Mouse (Mus musculus) C2C12 (cell line): ENCODE measurements at regions not wholly inside any gene's neighbourhood (a gene's known extent, or its start where the extent isn't known, plus 50 kb on each side); places are given as distances from the start of the nearest gene placed in this dataset.

Source experiments
- H3K27me3 ChIP-seq: one replicate; pipeline ENCODE4 v1.6.1; 2011; ENCODE audit not compliant: control insufficient read depth, insufficient read depth, insufficient read length
- H3K36me3 ChIP-seq: one replicate; pipeline ENCODE4 v1.6.1; 2011; ENCODE audit not compliant: control insufficient read depth, insufficient read depth
- H3K4me3 ChIP-seq: one replicate; pipeline ENCODE4 v1.5.1; 2011; ENCODE audit warnings: mild to moderate bottlenecking, control low read depth; ENCODE audit not compliant: poor library complexity, insufficient read depth, severe bottlenecking
- H3K79me2 ChIP-seq: one replicate; pipeline ENCODE4 v1.6.1; 2011; ENCODE audit not compliant: control insufficient read depth, insufficient read depth
- H3K79me3 ChIP-seq: one replicate; pipeline ENCODE4 v1.6.1; 2011; ENCODE audit warnings: low read depth, control low read depth
- H3ac ChIP-seq: one replicate; pipeline ENCODE3; 2011; ENCODE audit warnings: low read depth; ENCODE audit not compliant: control insufficient read depth, insufficient read length
- CEBPB ChIP-seq: IDR thresholded peaks from one replicate; pipeline ENCODE4 v1.6.1; 2011; ENCODE audit warnings: low read depth, mild to moderate bottlenecking, control low read depth, moderate library complexity
- CTCF ChIP-seq: IDR thresholded peaks from one replicate; pipeline ENCODE4 v1.5.1; 2011; ENCODE audit not compliant: control insufficient read depth, insufficient read depth, insufficient read length
- FOSL1 ChIP-seq: IDR thresholded peaks from one replicate; pipeline ENCODE4 v1.8.0; 2011; ENCODE audit warnings: mild to moderate bottlenecking, low read length; ENCODE audit not compliant: poor library complexity, insufficient read depth, severe bottlenecking
- MAX ChIP-seq: IDR thresholded peaks from one replicate; pipeline ENCODE4 v1.6.1; 2011; ENCODE audit warnings: mild to moderate bottlenecking, control low read depth
- MYOD1 ChIP-seq: IDR thresholded peaks from one replicate; pipeline ENCODE4 v1.6.1; 2011; ENCODE audit warnings: low read depth; ENCODE audit not compliant: control insufficient read depth, insufficient read length
- MYOG ChIP-seq: IDR thresholded peaks from one replicate; pipeline ENCODE4 v1.6.1; 2011; ENCODE audit not compliant: control insufficient read depth, insufficient read length; ENCODE audit errors: extremely low read depth
- USF1 ChIP-seq: IDR thresholded peaks from one replicate; pipeline ENCODE4 v1.6.1; 2011; ENCODE audit warnings: low read depth, mild to moderate bottlenecking, control low read depth, moderate library complexity

DNA sequence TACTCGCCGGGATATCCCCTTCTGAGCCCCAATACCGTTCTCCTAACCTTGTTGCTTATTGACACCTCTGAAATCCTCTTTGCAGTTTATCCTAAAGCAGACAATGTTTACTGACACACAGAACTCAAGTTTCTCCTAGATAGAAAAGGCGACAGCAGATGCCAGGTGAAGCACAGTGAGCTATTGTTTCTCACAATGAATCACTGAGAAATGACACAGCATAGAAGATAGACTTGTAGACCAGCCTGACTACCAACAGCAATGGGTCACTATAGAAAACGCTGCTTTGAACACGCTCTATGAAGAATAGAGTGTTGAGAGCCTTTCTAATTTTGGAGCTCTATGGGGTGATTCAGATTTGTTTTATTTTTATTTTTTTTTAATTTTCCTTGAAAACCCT is 344.9 kb upstream of the Adgrl2 start:
- TF ChIP-seq CTCF (no peak), MAX (no peak), MYOG (no peak), CEBPB (no peak), USF1 (no peak), MYOD1 (no peak), FOSL1 (no peak)
- H3K27me3 ChIP-seq: no peaks in the 10 kb centered on the region
- no peaks in the 10 kb centered on the region for H3K79me2 ChIP-seq
- H3K4me3 ChIP-seq: no peak overlapping the region
- no peak overlapping the region for H3ac ChIP-seq
- H3K36me3 ChIP-seq: no peaks in the 10 kb centered on the region
- H3K79me3 ChIP-seq: no peaks in the 10 kb centered on the region

GRCm38 (mm10) chr3:149333607-149334006 is 343.3 kb upstream of the Adgrl2 start:
- H3K36me3 ChIP-seq: no peaks in the 10 kb centered on the region
- no peak overlapping the region for H3K4me3 ChIP-seq
- no peak overlapping the region for H3ac ChIP-seq
- H3K79me2 ChIP-seq: no peaks in the 10 kb centered on the region
- no peak for TF ChIP-seq USF1
- no peak for TF ChIP-seq CTCF
- TF ChIP-seq MYOD1: no peak
- TF ChIP-seq CEBPB: no peak
- TF ChIP-seq MYOG: no peak
- TF ChIP-seq FOSL1: no peak
- TF ChIP-seq MAX: no peak
- no peaks in the 10 kb centered on the region for H3K27me3 ChIP-seq
- H3K79me3 ChIP-seq: no peaks in the 10 kb centered on the region

DNA sequence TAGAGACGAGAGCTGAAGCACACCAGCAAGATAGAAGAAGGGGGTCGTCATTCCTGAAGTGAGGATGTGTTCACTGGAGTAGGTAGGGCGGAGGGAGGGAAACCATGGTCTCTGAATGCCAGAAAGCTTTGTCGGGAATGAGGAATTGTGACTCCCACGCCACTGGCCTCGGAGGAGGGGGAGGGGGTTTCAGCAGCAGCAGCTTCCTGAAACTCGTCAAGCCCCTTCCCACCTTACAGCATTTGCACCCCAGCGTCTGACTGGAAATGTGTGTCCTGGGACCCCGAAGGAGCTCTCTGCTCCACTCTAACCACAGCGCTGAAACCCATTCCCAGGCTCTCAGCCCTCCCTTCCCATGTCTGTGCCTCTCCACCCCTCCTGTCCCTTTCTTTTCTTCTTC is 342.8 kb upstream of the Adgrl2 start:
- Histone ChIP-seq H3K4me3 (no peak overlapping the region), H3K36me3 (no peaks in the 10 kb centered on the region), H3K79me2 (no peaks in the 10 kb centered on the region), H3K79me3 (no peaks in the 10 kb centered on the region), H3ac (no peak overlapping the region), H3K27me3 (no peaks in the 10 kb centered on the region)
- TF ChIP-seq MYOD1 (no peak), CTCF (no peak), CEBPB (no peak), USF1 (no peak), FOSL1 (no peak), MYOG (no peak), MAX (no peak)

- H3ac ChIP-seq: no peak overlapping the region
- H3K27me3 ChIP-seq: no peaks in the 10 kb centered on the region
- H3K4me3 ChIP-seq: no peak overlapping the region
- no peaks in the 10 kb centered on the region for H3K79me2 ChIP-seq
- no peaks in the 10 kb centered on the region for H3K79me3 ChIP-seq
- no peak for TF ChIP-seq MYOG
- no peak for TF ChIP-seq CTCF
- TF ChIP-seq CEBPB: no peak
- TF ChIP-seq MYOD1: no peak
- no peak for TF ChIP-seq MAX
- TF ChIP-seq USF1: no peak
- no peak for TF ChIP-seq FOSL1
- no peaks in the 10 kb centered on the region for H3K36me3 ChIP-seq
Observed at GRCm38 (mm10) chr3:149332105-149332504, 341.8 kb upstream of the Adgrl2 start.

DNA sequence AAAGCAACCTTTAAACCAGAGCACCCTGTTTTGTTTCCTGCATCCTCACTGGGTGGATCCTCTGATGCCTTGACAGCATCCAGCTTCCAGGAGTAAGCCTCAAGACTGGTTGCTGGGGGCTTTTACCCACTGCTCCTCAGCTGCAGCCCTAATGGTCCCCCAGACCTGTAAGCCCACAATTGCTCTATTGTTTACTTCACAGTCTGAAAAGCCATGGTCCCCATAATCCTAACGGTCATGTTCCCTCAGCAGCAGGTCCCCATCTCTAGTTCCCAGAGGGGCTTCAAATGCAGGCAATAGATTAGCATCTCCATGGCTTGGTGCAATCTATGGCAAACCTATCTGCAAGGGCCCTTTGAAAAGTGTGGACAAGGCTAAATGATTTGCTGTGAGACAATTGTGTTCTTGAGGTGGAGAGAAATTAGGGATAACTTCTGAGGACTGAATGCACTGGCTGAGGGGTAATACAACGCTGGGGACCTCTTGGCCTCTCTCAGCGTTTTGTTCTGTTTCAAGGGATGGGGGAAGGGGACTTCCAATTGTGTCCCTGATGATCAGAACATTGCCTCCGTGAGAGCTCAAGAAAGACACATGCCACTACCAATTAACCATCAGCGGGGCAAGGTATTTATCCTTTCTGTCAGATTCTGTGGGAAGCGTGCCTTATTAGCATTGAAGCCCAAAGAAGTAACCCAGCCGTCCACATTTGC is 341.1 kb upstream of the Adgrl2 start:
- no peak overlapping the region for H3K4me3 ChIP-seq
- H3K79me2 ChIP-seq: no peaks in the 10 kb centered on the region
- H3K27me3 ChIP-seq: no peaks in the 10 kb centered on the region
- TF ChIP-seq MYOD1: no peak
- no peak for TF ChIP-seq MYOG
- TF ChIP-seq CTCF: no peak
- no peak for TF ChIP-seq FOSL1
- TF ChIP-seq USF1: no peak
- no peak for TF ChIP-seq MAX
- TF ChIP-seq CEBPB: no peak
- no peaks in the 10 kb centered on the region for H3K36me3 ChIP-seq
- no peak overlapping the region for H3ac ChIP-seq
- H3K79me3 ChIP-seq: no peaks in the 10 kb centered on the region
